Mouse (Mus musculus): ENCODE data around the gene Trim28.

Trim28 gene

GRCm38 (mm10) chr7:13033451-13034147, 34.7 kb downstream of the Trim28 start:
- DNase-seq (ENCODE audit: low read depth), result no peak

GRCm38 (mm10) chr7:13034148-13034977, 35.4 kb downstream of the Trim28 start, which contains the start of gene Chmp2a:
Chmp2a (minus strand) TSS chr7:13034807.
- DNase-seq (ENCODE audit: low read depth), result peak; percentile 97

- no peak for DNase-seq (ENCODE audit: low read depth)
Measured at GRCm38 (mm10) chr7:13035211-13035855, 36.4 kb downstream of the Trim28 start.

- DNase-seq (ENCODE audit: low read depth), result no peak
Measured at GRCm38 (mm10) chr7:13036806-13037205, 37.9 kb downstream of the Trim28 start.

- no peak for DNase-seq (ENCODE audit: low read depth)
Measured at GRCm38 (mm10) chr7:13037366-13037765, 38.5 kb downstream of the Trim28 start.

- peak; percentile 100 for DNase-seq (ENCODE audit: low read depth)
Measured at GRCm38 (mm10) chr7:13037901-13038555, 39.1 kb downstream of the Trim28 start, which contains the start of gene Ube2m. Ube2m (minus strand) TSS chr7:13038275.

GRCm38 (mm10) chr7:13038621-13039169, 39.8 kb downstream of the Trim28 start:
- no peak for DNase-seq (ENCODE audit: low read depth)

GRCm38 (mm10) chr7:13039181-13039580, 40.3 kb downstream of the Trim28 start:
- no peak for DNase-seq (ENCODE audit: low read depth)

- no peak for DNase-seq (ENCODE audit: low read depth)
Measured at GRCm38 (mm10) chr7:13041256-13041655, 42.3 kb downstream of the Trim28 start.

GRCm38 (mm10) chr7:13042511-13042910, 43.6 kb downstream of the Trim28 start:
- DNase-seq (ENCODE audit: low read depth), result no peak

GRCm38 (mm10) chr7:13043120-13043444, 44.2 kb downstream of the Trim28 start:
- DNase-seq (ENCODE audit: low read depth), result peak; percentile 4

- DNase-seq (ENCODE audit: low read depth), result peak; percentile 38
Measured at GRCm38 (mm10) chr7:13043445-13044253, 44.7 kb downstream of the Trim28 start.

- DNase-seq (ENCODE audit: low read depth), result no peak
Measured at GRCm38 (mm10) chr7:13044254-13044625, 45.3 kb downstream of the Trim28 start.

- DNase-seq (ENCODE audit: low read depth), result peak; percentile 89
Measured at GRCm38 (mm10) chr7:13046084-13046483, 47.2 kb downstream of the Trim28 start.

- DNase-seq (ENCODE audit: low read depth), result no peak
Measured at GRCm38 (mm10) chr7:13053001-13053400, 54.1 kb downstream of the Trim28 start.

GRCm38 (mm10) chr7:13053501-13053900, 54.6 kb downstream of the Trim28 start:
- DNase-seq (ENCODE audit: low read depth), result no peak

- no peak for DNase-seq (ENCODE audit: low read depth)
Measured at GRCm38 (mm10) chr7:13053961-13054286, 55.0 kb downstream of the Trim28 start.

- peak; percentile 98 for DNase-seq (ENCODE audit: low read depth)
Measured at GRCm38 (mm10) chr7:13054287-13055010, 55.5 kb downstream of the Trim28 start, which contains the start of gene Mzf1. Mzf1 (minus strand) TSS chr7:13054764.

- DNase-seq (ENCODE audit: low read depth), result no peak
Measured at GRCm38 (mm10) chr7:13056913-13057700, 58.2 kb downstream of the Trim28 start.

- DNase-seq (ENCODE audit: low read depth), result no peak
Measured at GRCm38 (mm10) chr7:13059536-13059935, 60.6 kb downstream of the Trim28 start.
